8 mouse cellular contexts compared by ENCODE assay signal in genomic region chr2:152830021-152830921, GRCm38 (mm10). TPM values are rescaled to one million over a fixed set of nuclear protein-coding genes. Genes with fewer than 3 reads are reported as not detected.
DNase-seq lines count a peak whose midpoint lies in the region; ATAC-seq and TF ChIP-seq lines count a peak whose summit lies in the region.

No protein-coding gene starts in this region.

- peak overlapping the region; percentile 80 for H3K4me3 ChIP-seq in gastrocnemius, adult 2 months
- peak overlapping the region; percentile 66 for H3K4me3 ChIP-seq in hindbrain, postnatal 0 days (ENCODE audit: low read length)
- H3K4me3 ChIP-seq in left cerebral cortex, adult 2 months: peak overlapping the region; percentile 100

- peak overlapping the region; percentile 84 for H3K4me2 ChIP-seq in hindbrain, postnatal 0 days (ENCODE audit: low read depth, low read length)

- no peaks in the 10 kb centered on the region for H3K9me3 ChIP-seq in hindbrain, postnatal 0 days (ENCODE audit: low read length)

- WGBS in hindbrain, postnatal 0 days: 1% methylated on average over 31 of the region's 31 CpGs

- DNase-seq in gastrocnemius, adult 2 months: peak; percentile 95
- peak; percentile 91 for DNase-seq in hindbrain, postnatal 0 days (ENCODE audit: low spot score)
- peak; percentile 82 to 83 for DNase-seq in left cerebral cortex, adult 2 months (ENCODE audit: extremely low spot score in 1 of 2, low spot score in 2 of 2)
- DNase-seq in right cerebral cortex, adult 18-20 months: peak; percentile 92
- DNase-seq in urinary bladder, adult 2 months (ENCODE audit: low spot score): peak; percentile 76

- no peaks in the 10 kb centered on the region for H3K27me3 ChIP-seq in hindbrain, postnatal 0 days (ENCODE audit: insufficient read depth, low read length)

- peak overlapping the region; percentile 99 for H3K27ac ChIP-seq in gastrocnemius, adult 2 months
- H3K27ac ChIP-seq in hindbrain, postnatal 0 days: peak overlapping the region; percentile 95
- peak overlapping the region; percentile 100 for H3K27ac ChIP-seq in left cerebral cortex, adult 2 months

- intact Hi-C loops in gastrocnemius, adult 2 months (cut with DNase I): loop anchor here (1.0 to 10.0 kb wide), 3 partner anchors 64 to 185 kb away; partner anchors contain the start of gene Pdrg1
- intact Hi-C loops in left cerebral cortex, adult 2 months (cut with DNase I): loop anchor here (1.0 to 2.0 kb wide), 3 partner anchors 45 to 215 kb away; no protein-coding TSS in a partner anchor

- ATAC-seq in activated CD4-positive, CD25-positive, alpha-beta regulatory T cell, adult 4 months: peak; percentile 41
- peak; percentile 78 for ATAC-seq in common myeloid progenitor, adult 5-6 weeks (replicated peaks; ENCODE audit: low read depth, poor library complexity, severe bottlenecking)
- peak; percentile 75 for ATAC-seq in hindbrain, postnatal 0 days
- peak; percentile 80 for ATAC-seq in megakaryocyte, adult 5-6 weeks (ENCODE audit: poor library complexity, severe bottlenecking)

- H3K4me1 ChIP-seq in hindbrain, postnatal 0 days (ENCODE audit: insufficient read depth, low read length): peaks cover 38% of the 10 kb centered on the region

- no peaks in the 10 kb centered on the region for H3K36me3 ChIP-seq in hindbrain, postnatal 0 days (ENCODE audit: insufficient read depth, low read length)

- peak; percentile 71 for TF ChIP-seq CTCF in gastrocnemius, adult 2 months (IDR thresholded peaks at IDR 0.05)
- peak; percentile 71 for TF ChIP-seq CTCF in hindbrain, postnatal 0 days (IDR thresholded peaks at IDR 0.05; ENCODE audit: low read depth)
- TF ChIP-seq CTCF in left cerebral cortex, adult 2 months (IDR thresholded peaks at IDR 0.05): peak; percentile 75

- H3K9ac ChIP-seq in hindbrain, postnatal 0 days (replicated peaks; ENCODE audit: low read length): peak overlapping the region; percentile 83

RNA-seq across cellular contexts. Expression of gene Bcl2l1, which starts 1.3 kb away (rescaled TPM):
- polyA plus RNA-seq in activated CD4-positive, CD25-positive, alpha-beta regulatory T cell, adult 4 months (2017; shearing (Covaris generic)): 10 to 100 TPM; 52.4 to 59.9 TPM
- 8.4 and 11.8 TPM in 2 replicates for total RNA-seq in common myeloid progenitor, adult 5-6 weeks (2017)
- 10 to 100 TPM; 15.7 to 40.3 TPM for total RNA-seq in gastrocnemius, adult 2 months (2021)
- 130 and 135 TPM in 2 replicates for total RNA-seq in hindbrain, postnatal 0 days (2014; rRNA removed)
- 110 and 123 TPM in 2 replicates for polyA plus RNA-seq in hindbrain, postnatal 0 days (2015; fragmentation: Nextera tagmentation; extraction: Ambion mirVana)
- total RNA-seq in left cerebral cortex, adult 2 months (2021): 100 to 1,000 TPM; 133 to 135 TPM
- total RNA-seq in megakaryocyte, adult 5-6 weeks (2015): 7.1 and 9.3 TPM in 2 replicates
- 9.3 and 12.8 TPM in 2 replicates for total RNA-seq in megakaryocyte, adult 5-6 weeks (2017)
- polyA plus RNA-seq in urinary bladder, adult 2 months (2012; rRNA removed): 76.7 and 88.6 TPM in 2 replicates

RNA-seq across cellular contexts. Expression of gene Tpx2, which starts 17.5 kb away (rescaled TPM):
- polyA plus RNA-seq in activated CD4-positive, CD25-positive, alpha-beta regulatory T cell, adult 4 months (2017; shearing (Covaris generic)): 10 to 100 TPM; 21.3 to 23.3 TPM
- 98.6 and 104 TPM in 2 replicates for total RNA-seq in common myeloid progenitor, adult 5-6 weeks (2017)
- total RNA-seq in gastrocnemius, adult 2 months (2021): 1 to 10 TPM; 1.1 to 1.7 TPM
- 8.1 and 15.6 TPM in 2 replicates for total RNA-seq in hindbrain, postnatal 0 days (2014; rRNA removed)
- polyA plus RNA-seq in hindbrain, postnatal 0 days (2015; fragmentation: Nextera tagmentation; extraction: Ambion mirVana): 14.3 and 21.0 TPM in 2 replicates
- 1 to 10 TPM; 2.5 to 3.0 TPM for total RNA-seq in left cerebral cortex, adult 2 months (2021)
- total RNA-seq in megakaryocyte, adult 5-6 weeks (2015): 102 TPM in 2 replicates
- total RNA-seq in megakaryocyte, adult 5-6 weeks (2017): 122 and 126 TPM in 2 replicates
- polyA plus RNA-seq in urinary bladder, adult 2 months (2012; rRNA removed): 3.0 and 3.2 TPM in 2 replicates

Comparison
In these comparisons a context has a peak if more than half of its experiments do, and no peak if none do; other contexts are left out.
1. Peak in every context shown above with its lines: DNase-seq, ATAC-seq, H3K4me3 ChIP-seq and H3K27ac ChIP-seq.